Mouse (Mus musculus) MN1 (cell line): ENCODE results near the gene C1galt1c1.

Experiments used
- DNase-seq: peaks from one replicate; pipeline ENCODE4 v3.0.0-alpha.2; 2016; ENCODE audit warnings: low spot score

Gene C1galt1c1

GRCm38 (mm10) chrX:38634801-38635637 is at the start of gene C1galt1c1:
TSS of gene C1galt1c1 (minus strand) at chrX:38635087.
- DNase-seq: peak; percentile 87

GRCm38 (mm10) chrX:38681972-38682371 is 47.1 kb upstream of the C1galt1c1 start:
- no peak for DNase-seq

GRCm38 (mm10) chrX:38669111-38669903 is 34.4 kb upstream of the C1galt1c1 start:
- peak; percentile 32 for DNase-seq

GRCm38 (mm10) chrX:38656206-38656883 is 21.5 kb upstream of the C1galt1c1 start:
- DNase-seq: no peak

GRCm38 (mm10) chrX:38654681-38655080 is 19.8 kb upstream of the C1galt1c1 start:
- DNase-seq: no peak

GRCm38 (mm10) chrX:38653181-38653580 is 18.3 kb upstream of the C1galt1c1 start:
- DNase-seq: no peak

GRCm38 (mm10) chrX:38651167-38651566 is 16.3 kb upstream of the C1galt1c1 start:
- DNase-seq: no peak

- no peak for DNase-seq
These were observed 15.6 kb upstream of the C1galt1c1 start for GRCm38 (mm10) chrX:38650404-38651039.

GRCm38 (mm10) chrX:38642183-38642582 is 7.3 kb upstream of the C1galt1c1 start:
- DNase-seq: no peak

- no peak for DNase-seq
These were observed 6.5 kb upstream of the C1galt1c1 start for GRCm38 (mm10) chrX:38641435-38641834.

GRCm38 (mm10) chrX:38635638-38635931 is 698 bp upstream of the C1galt1c1 start:
- no peak for DNase-seq

- peak; percentile 32 for DNase-seq
These were observed 33.9 kb downstream of the C1galt1c1 start for GRCm38 (mm10) chrX:38600995-38601369.

- peak; percentile 81 for DNase-seq
These were observed 34.5 kb downstream of the C1galt1c1 start, which contains the start of gene Mcts1 for GRCm38 (mm10) chrX:38600177-38600994. TSS of gene Mcts1 (plus strand) at chrX:38600578.

- no peak for DNase-seq
These were observed 41.6 kb downstream of the C1galt1c1 start for GRCm38 (mm10) chrX:38593180-38593889.

- DNase-seq: no peak
These were observed 43.1 kb downstream of the C1galt1c1 start for GRCm38 (mm10) chrX:38591749-38592148.

GRCm38 (mm10) chrX:38589827-38590226 is 45.1 kb downstream of the C1galt1c1 start:
- no peak for DNase-seq

- DNase-seq: no peak
These were observed 51.6 kb downstream of the C1galt1c1 start for GRCm38 (mm10) chrX:38583261-38583660.

GRCm38 (mm10) chrX:38581140-38581539 is 53.7 kb downstream of the C1galt1c1 start:
- DNase-seq: no peak
